Mouse (Mus musculus): ENCODE measurements around the gene Nrp2. TPM values are rescaled to one million over a fixed set of nuclear protein-coding genes. Genes with fewer than 3 reads are reported as not detected.

Gene Nrp2
- total RNA-seq, 2 experiments from 2014 or later: 29.4 to 31.2 TPM

DNA sequence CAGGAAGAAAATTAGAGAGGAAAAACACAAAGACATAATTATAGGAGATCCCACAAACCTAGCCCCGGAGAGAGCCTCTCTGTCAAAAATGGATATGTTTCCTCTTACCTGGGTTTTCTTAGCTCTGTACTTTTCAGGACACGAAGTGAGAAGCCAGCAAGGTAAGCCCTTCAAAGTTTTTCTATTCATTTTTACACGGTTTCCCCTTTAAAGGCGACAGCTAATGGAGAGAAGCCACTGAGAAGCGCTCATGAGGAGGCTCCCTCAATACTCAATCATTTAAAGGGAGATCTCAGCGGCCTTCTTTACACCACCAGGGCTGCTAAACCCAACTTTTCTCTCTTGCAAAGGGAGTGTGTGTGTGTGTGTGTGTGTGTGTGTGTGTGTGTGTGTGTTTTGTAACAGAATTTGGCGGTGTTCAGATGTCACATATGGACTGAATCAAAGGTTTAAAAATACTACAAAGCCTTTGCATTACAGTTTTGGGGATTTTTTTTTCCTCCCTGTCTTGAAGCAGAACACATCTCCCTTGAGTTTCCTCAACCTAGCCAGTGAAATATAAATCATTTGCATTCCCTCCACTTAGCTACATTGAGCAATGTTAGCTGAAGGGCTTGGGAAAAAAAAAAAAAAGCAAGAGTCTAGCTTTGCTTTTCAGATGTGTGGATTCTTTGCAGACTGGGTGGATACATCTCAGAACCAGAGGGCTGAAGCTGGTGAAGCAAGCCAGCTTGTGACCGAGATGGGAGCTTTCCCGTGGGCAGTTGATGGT, 1.2 kb downstream of the Nrp2 start:
- DNase-seq (ENCODE audit: low spot score in 2 of 2): no peak

DNA sequence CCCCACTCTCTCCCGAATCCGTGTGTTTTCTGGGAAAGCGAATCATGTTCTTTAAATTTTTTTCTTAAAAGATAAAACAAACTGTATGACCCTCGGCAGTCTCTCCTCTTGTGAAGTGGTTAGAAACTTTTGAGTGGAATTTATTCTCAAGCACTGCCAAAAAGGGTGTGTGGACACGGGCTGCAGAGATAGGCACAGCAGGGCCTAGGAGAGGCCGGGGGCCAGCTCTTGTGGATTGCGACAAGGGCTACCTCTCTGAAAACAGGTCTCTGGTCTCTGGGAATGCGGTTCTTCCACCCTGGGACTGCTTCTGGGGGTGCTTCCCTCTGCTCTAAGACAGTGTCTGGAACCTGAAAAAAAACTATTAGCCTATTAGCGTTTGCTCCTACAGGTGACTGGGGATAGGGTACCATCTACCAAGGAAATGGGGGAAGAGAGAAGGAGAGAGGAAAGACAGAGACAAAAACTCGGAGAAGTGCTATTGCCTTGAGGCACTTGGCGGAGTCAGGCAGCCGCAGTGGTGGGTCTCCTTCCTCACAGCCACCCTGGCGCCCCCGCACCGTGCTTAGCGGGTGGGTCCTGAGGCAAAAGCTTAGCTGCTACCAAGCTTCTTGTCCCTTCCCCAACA, 1.9 kb downstream of the Nrp2 start:
- DNase-seq (ENCODE audit: low spot score in 2 of 2): no peak

- peak in 1 of 2 experiments; percentile 39 for DNase-seq (ENCODE audit: low spot score in 2 of 2)
These were observed 2.5 kb downstream of the Nrp2 start for GRCm38 (mm10) chr1:62705517-62705981.

DNA sequence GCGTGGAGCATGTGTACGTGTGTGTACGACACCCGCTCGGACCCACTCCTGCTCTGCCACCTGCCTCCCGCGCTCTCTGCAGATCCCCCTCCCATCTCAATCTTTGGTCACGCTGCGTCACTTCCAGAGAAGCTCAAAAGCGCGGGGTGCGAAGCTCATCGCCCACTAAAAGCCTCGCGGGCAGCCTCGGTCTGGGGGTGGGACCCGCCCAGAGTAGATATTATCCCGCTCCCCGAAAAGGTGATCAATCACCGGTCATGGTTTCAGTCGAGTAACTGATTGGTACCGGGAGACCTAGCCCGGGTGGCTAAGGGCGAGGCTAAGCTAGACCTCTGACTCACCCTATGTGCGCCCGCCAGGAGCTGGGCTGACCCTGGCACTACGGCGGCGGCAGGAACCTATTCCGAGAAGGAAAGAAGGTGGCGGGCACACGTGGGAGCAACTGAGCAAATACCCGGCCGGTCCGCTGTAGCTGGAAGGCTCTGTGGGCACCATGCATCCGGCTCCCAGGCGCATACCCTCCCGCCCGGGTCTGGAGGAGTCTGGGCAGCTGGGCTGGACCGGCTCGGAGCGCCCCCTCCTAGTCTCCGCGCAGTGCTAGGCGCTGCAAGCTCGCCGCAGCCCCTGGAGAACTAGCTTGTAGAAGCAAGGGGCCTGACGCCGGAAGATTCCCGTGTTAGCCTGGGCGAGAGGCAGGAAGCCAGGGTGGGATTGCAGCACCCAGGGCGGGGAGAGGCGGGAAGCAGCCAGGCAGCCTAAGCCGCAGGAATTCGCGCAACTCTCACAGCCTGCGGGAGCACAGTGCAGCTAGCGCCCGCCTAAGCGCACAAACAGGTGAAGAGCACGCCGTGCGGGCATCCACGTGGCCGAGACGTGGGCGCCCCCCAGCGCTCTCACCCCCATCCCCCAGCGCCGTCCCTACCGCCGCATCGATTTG, 3.3 kb downstream of the Nrp2 start:
- peak; percentile 39 to 64 for DNase-seq (ENCODE audit: low spot score in 2 of 2)

GRCm38 (mm10) chr1:62707101-62707912, 4.2 kb downstream of the Nrp2 start:
- DNase-seq (ENCODE audit: low spot score in 2 of 2): peak in 1 of 2 experiments; percentile 41

GRCm38 (mm10) chr1:62707913-62708860, 5.1 kb downstream of the Nrp2 start:
- DNase-seq (ENCODE audit: low spot score in 2 of 2): no peak

GRCm38 (mm10) chr1:62709770-62710335, 6.8 kb downstream of the Nrp2 start:
- DNase-seq (ENCODE audit: low spot score in 2 of 2): no peak

GRCm38 (mm10) chr1:62713021-62713676, 10.1 kb downstream of the Nrp2 start:
- DNase-seq (ENCODE audit: low spot score in 2 of 2): no peak

- DNase-seq (ENCODE audit: low spot score in 2 of 2): no peak
These were observed 11.9 kb downstream of the Nrp2 start for GRCm38 (mm10) chr1:62715004-62715403.

DNA sequence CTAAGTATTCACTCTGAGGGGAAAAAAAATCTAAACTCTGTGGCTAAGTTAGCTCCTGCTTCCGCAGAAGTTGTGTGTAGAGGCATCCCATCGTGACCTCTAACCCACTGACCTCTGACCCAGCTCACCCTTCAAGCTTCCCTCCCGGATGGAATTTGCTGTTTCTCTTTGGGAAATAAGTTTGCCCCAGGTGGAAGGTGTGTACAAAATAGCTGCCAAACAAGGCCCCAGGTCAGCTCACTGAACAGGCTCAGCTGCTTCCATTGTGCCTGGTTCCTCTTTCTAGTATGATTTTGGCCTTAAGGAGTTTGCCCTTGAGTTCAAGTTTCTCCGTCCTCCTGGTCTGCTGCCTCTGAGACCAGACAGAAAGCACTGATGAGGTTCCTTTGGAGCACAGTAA, 12.6 kb downstream of the Nrp2 start:
- DNase-seq (ENCODE audit: low spot score in 2 of 2): no peak

DNA sequence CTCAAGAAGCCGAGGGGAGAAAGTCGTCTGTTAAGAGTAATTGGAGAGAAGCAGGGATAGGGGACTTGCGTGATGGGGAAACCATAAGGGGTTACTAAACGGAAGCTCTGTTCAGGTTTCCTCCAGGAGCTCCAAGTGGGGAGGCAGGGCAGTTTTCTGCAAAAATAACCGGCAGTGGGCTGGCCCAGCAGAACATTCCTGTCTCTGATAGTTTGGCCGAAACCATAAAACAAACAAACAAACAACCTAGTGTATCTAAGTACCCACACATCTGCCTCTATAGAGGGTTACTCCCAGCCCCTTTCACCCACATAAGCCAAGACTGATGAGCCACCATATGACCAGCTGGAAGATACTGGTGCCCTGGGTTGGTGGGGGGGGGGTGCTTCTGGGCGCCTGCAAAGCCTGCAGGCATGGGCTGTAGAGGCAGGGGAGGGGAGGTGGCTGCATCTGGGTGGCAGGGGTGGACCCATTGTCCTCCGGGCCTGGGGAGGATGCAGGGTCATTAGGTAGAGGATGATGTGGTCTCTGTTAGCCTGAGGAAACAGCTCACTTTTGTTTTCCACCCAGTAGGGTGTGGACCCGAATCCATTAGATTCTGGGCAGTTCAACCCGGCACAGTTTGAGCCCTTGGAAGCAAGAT, 13.9 kb downstream of the Nrp2 start:
- DNase-seq (ENCODE audit: low spot score in 2 of 2): no peak

- peak; percentile 37 to 70 for DNase-seq (ENCODE audit: low spot score in 2 of 2)
These were observed 14.6 kb downstream of the Nrp2 start for GRCm38 (mm10) chr1:62717552-62718236.

GRCm38 (mm10) chr1:62718237-62718571, 15.1 kb downstream of the Nrp2 start:
- DNase-seq (ENCODE audit: low spot score in 2 of 2): no peak

GRCm38 (mm10) chr1:62718750-62719149, 15.7 kb downstream of the Nrp2 start:
- DNase-seq (ENCODE audit: low spot score in 2 of 2): no peak

DNA sequence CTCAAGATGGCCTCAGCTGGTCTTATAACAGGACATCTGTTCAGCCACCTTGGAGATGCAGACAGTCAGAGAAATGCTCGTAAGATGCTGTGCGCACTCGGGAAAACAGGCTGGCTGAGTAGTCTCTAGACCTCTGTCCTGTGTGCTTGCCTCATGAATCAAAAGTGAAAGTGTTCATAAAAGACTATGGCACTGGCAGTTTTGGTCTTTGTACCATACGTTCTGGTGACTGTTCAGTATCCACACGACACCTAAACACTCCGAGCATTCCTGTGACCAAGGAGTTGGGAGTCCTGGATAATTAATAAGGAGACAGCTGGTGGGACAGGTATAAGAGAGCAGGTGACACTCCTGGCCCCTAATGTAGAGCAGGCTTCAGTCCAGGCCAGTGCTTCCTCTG, 16.7 kb downstream of the Nrp2 start:
- DNase-seq (ENCODE audit: low spot score in 2 of 2): no peak

GRCm38 (mm10) chr1:62720176-62720575, 17.1 kb downstream of the Nrp2 start:
- DNase-seq (ENCODE audit: low spot score in 2 of 2): no peak

Measured in left cerebral cortex, adult 18-20 months (tissue).